Mouse (Mus musculus): ENCODE results near the gene Ehhadh. TPM values are rescaled to one million over a fixed set of nuclear protein-coding genes. Genes with fewer than 3 reads are reported as not detected.

Ehhadh gene
- total RNA-seq, 2 experiments from 2014 or later: 7.4 to 7.9 TPM

DNA sequence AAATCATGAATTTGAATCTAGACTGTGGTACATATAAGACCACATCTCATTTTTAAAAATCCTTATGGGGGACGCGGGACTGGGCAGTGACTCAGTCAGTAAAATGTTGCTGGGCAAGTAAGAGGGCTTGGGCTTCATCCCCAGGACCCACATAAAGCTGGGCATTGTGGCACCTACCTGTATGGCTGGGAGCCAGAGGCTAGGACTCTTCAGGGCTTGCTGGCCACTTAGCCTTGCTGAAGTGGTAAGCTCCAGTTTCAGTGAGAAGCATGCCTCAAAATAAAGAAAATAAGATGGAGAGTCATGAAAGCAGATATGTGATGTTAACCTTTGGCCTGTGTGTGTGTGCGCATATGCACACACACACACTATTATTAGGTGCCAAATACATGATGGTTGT lies 60.2 kb downstream of the Ehhadh start:
- no peak for DNase-seq

DNA sequence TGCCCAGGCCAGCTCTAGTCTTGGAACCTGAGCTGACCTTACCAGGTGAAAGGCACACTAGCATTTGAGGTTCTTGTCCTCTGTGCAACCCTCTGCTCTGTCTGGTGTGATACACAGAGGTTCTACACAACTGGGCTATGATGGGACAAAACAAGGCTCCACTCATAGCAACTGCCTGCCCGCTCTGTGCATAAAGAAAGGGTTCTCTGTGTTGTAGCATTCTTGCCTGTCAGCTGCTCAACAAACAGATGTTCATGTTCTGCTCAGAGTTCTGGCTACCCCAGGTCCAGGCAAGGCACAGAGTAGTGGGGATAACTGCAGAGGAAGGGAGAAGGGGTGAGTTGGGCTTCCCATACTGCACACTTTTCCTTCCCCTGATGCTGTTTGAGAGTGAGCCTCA lies 63.3 kb downstream of the Ehhadh start:
- DNase-seq: no peak

DNA sequence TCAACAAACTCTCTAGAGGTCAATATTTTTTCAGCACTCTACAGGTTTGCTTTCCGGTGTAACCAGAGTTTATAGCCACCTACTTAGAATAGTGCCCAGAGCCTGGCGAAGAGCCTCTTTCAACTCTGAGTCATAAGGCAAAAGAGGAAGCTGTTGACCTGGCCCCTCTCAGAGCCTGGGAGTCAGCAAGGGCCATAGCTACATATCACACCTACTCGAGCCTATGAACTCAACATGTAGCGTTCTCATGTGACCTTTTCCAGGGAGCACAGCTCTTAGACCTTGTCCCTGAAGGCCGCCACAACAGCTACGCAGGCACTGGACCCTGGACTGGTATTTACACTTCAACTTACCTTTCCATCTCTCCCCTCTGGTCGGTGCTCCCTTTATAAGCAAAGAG lies 67.8 kb downstream of the Ehhadh start:
- DNase-seq: no peak

DNA sequence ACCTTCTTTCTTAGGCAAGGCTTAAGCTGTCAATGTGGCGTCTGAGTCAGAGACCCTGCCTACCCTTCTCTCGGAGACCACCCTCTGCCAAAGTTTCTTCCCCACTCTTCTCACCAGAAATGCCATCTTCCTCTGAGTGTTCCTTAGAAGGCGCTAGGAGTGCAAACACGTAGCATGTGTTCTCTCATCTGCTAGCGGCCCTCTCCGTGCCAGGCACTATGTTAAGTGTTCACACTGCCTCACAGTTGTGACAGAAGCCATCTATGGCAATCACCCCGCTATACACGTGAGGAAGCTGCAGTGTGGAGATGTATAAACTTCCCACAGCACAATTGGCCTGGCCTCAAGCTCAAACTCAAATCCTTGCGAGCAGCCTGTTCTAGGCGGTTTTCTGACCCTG lies 73.1 kb downstream of the Ehhadh start:
- DNase-seq: no peak

Other genes starting within 250 kb of the Ehhadh start
- 10 to 100 TPM; 44.7 to 45.0 TPM for gene 2510009E07Rik, start 93.1 kb downstream of the Ehhadh start, total RNA-seq (2021)
- 1 to 10 TPM; 1.1 to 1.4 TPM for gene Map3k13, start 6.5 kb upstream of the Ehhadh start, total RNA-seq (2021)
- gene Tmem41a, start 159.7 kb upstream of the Ehhadh start, total RNA-seq (2021): 10 to 100 TPM; 19.4 to 23.7 TPM
- gene Liph, start 207.9 kb upstream of the Ehhadh start, total RNA-seq (2021): under 1 TPM in 1 of 2 experiments, not detected in 1; 0.17 TPM
- gene Senp2, start 221.7 kb upstream of the Ehhadh start, total RNA-seq (2021): 10 to 100 TPM; 25.5 to 26.7 TPM